Mouse (Mus musculus): Measurements from ENCODE around the gene Cryzl2. TPM values are rescaled to one million over a fixed set of nuclear protein-coding genes. Genes with fewer than 3 reads are reported as not detected.

Cryzl2 gene
- total and polyA plus RNA-seq, 3 experiments, result 8.4 to 15.2 (median 9.5) TPM

DNA sequence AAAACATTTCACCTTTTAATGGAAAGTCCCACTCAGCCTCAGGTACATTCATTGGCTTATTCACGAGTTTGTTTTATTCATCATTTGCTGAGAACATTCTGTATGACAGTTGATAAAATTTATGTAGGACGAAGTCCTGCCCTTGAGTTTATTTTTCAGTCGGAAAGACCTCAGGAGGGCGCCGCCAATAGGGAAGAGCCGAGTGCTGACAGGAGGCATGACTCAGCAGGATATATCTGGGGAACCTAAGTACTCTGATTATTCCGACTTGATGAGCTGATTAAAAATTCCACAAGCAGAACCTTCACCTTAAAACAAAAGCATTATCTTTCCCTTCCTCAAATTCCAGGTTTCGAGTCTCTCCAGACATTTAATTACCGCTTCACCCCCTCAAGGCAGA lies 21.7 kb downstream of the Cryzl2 start:
- intact Hi-C loops (cut with DNase I), result no loop called here
- Histone ChIP-seq H3K4me1 (ENCODE audit: control insufficient read depth, insufficient read depth, low read length) (no peaks in the 10 kb centered on the region), H3K4me3 (no peak overlapping the region), H3K36me3 (ENCODE audit: control insufficient read depth, insufficient read depth, low read length) (no peaks in the 10 kb centered on the region), H3K79me2 (replicated peaks; ENCODE audit: control insufficient read depth, insufficient read depth, low read length) (no peaks in the 10 kb centered on the region), H3K9ac (ENCODE audit: low read depth, low read length) (no peak overlapping the region), H3K27ac (no peak overlapping the region), H3K27me3 (ENCODE audit: control insufficient read depth, insufficient read depth, low read length) (no peaks in the 10 kb centered on the region)
- DNase-seq, result no peak
- WGBS, result 33% methylated on average over 9 of the region's 9 CpGs
- no peak for TF ChIP-seq POLR2A (IDR thresholded peaks at IDR 0.05; ENCODE audit: insufficient read depth, low read depth, low read length)
- no peak for TF ChIP-seq EP300 (IDR thresholded peaks at IDR 0.05; ENCODE audit: insufficient read depth, low read depth, low read length)
- TF ChIP-seq CTCF (IDR thresholded peaks at IDR 0.05), result no peak

- Histone ChIP-seq H3K36me3 (ENCODE audit: control insufficient read depth, insufficient read depth, low read length) (no peaks in the 10 kb centered on the region), H3K27me3 (ENCODE audit: control insufficient read depth, insufficient read depth, low read length) (no peaks in the 10 kb centered on the region), H3K4me3 (no peak overlapping the region), H3K4me1 (ENCODE audit: control insufficient read depth, insufficient read depth, low read length) (no peaks in the 10 kb centered on the region), H3K79me2 (replicated peaks; ENCODE audit: control insufficient read depth, insufficient read depth, low read length) (no peaks in the 10 kb centered on the region), H3K9ac (ENCODE audit: low read depth, low read length) (no peak overlapping the region), H3K27ac (no peak overlapping the region)
- no peak for DNase-seq
- intact Hi-C loops (cut with DNase I), result no loop called here
- TF ChIP-seq CTCF (IDR thresholded peaks at IDR 0.05) (no peak), POLR2A (IDR thresholded peaks at IDR 0.05; ENCODE audit: insufficient read depth, low read depth, low read length) (no peak), EP300 (IDR thresholded peaks at IDR 0.05; ENCODE audit: insufficient read depth, low read depth, low read length) (no peak)
- WGBS, result 77% methylated on average over 3 of the region's 3 CpGs
These were observed 22.5 kb downstream of the Cryzl2 start for GRCm38 (mm10) chr1:157480901-157481300.

DNA sequence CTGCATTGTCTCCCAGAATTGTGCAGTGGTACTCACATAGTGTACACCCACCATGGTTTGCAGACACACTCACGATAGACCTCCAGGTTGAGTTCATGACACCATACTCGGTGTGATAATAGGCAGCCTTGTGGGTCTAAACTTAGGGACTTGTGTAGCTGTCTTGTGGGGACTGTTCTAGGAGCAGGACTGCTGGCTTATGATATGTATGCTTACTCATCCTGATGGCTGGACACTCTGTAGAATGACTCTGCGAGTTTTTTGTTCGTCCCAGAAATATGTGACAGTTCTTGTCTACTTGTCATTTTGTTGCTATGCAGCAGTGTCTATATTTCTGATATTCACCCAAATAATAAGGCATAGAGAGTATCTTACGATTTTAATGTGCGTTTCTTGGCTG lies 23.3 kb downstream of the Cryzl2 start:
- WGBS, result 89% methylated on average over 6 of the region's 6 CpGs
- intact Hi-C loops (cut with DNase I), result no loop called here
- TF ChIP-seq POLR2A (IDR thresholded peaks at IDR 0.05; ENCODE audit: insufficient read depth, low read depth, low read length) (no peak), CTCF (IDR thresholded peaks at IDR 0.05) (no peak), EP300 (IDR thresholded peaks at IDR 0.05; ENCODE audit: insufficient read depth, low read depth, low read length) (no peak)
- no peaks in the 10 kb centered on the region for H3K79me2 ChIP-seq (replicated peaks; ENCODE audit: control insufficient read depth, insufficient read depth, low read length)
- DNase-seq, result no peak
- H3K27ac ChIP-seq, result no peak overlapping the region
- no peaks in the 10 kb centered on the region for H3K36me3 ChIP-seq (ENCODE audit: control insufficient read depth, insufficient read depth, low read length)
- H3K9ac ChIP-seq (ENCODE audit: low read depth, low read length), result no peak overlapping the region
- H3K27me3 ChIP-seq (ENCODE audit: control insufficient read depth, insufficient read depth, low read length), result no peaks in the 10 kb centered on the region
- no peaks in the 10 kb centered on the region for H3K4me1 ChIP-seq (ENCODE audit: control insufficient read depth, insufficient read depth, low read length)
- no peak overlapping the region for H3K4me3 ChIP-seq

GRCm38 (mm10) chr1:157484161-157484560 lies 25.8 kb downstream of the Cryzl2 start:
- Histone ChIP-seq H3K79me2 (replicated peaks; ENCODE audit: control insufficient read depth, insufficient read depth, low read length) (no peaks in the 10 kb centered on the region), H3K9ac (ENCODE audit: low read depth, low read length) (no peak overlapping the region), H3K27ac (no peak overlapping the region), H3K4me3 (no peak overlapping the region), H3K27me3 (ENCODE audit: control insufficient read depth, insufficient read depth, low read length) (no peaks in the 10 kb centered on the region), H3K4me1 (ENCODE audit: control insufficient read depth, insufficient read depth, low read length) (no peaks in the 10 kb centered on the region), H3K36me3 (ENCODE audit: control insufficient read depth, insufficient read depth, low read length) (no peaks in the 10 kb centered on the region)
- DNase-seq, result no peak
- WGBS, result 84% methylated on average over 4 of the region's 4 CpGs
- TF ChIP-seq POLR2A (IDR thresholded peaks at IDR 0.05; ENCODE audit: insufficient read depth, low read depth, low read length) (no peak), CTCF (IDR thresholded peaks at IDR 0.05) (no peak), EP300 (IDR thresholded peaks at IDR 0.05; ENCODE audit: insufficient read depth, low read depth, low read length) (no peak)
- intact Hi-C loops (cut with DNase I), result no loop called here

- no peak for DNase-seq
- peaks cover 6% of the 10 kb centered on the region for H3K27me3 ChIP-seq (ENCODE audit: control insufficient read depth, insufficient read depth, low read length)
- no peaks in the 10 kb centered on the region for H3K36me3 ChIP-seq (ENCODE audit: control insufficient read depth, insufficient read depth, low read length)
- H3K27ac ChIP-seq, result no peak overlapping the region
- no peak for TF ChIP-seq CTCF (IDR thresholded peaks at IDR 0.05)
- no peak for TF ChIP-seq EP300 (IDR thresholded peaks at IDR 0.05; ENCODE audit: insufficient read depth, low read depth, low read length)
- TF ChIP-seq POLR2A (IDR thresholded peaks at IDR 0.05; ENCODE audit: insufficient read depth, low read depth, low read length), result no peak
- H3K4me3 ChIP-seq, result no peak overlapping the region
- no peak overlapping the region for H3K9ac ChIP-seq (ENCODE audit: low read depth, low read length)
- no peaks in the 10 kb centered on the region for H3K4me1 ChIP-seq (ENCODE audit: control insufficient read depth, insufficient read depth, low read length)
- H3K79me2 ChIP-seq (replicated peaks; ENCODE audit: control insufficient read depth, insufficient read depth, low read length), result 0 out of 2 replicates have a peak, but pooled peaks cover 3% of the 10 kb centered on the region
- WGBS, result 84% methylated on average over 1 of the region's 1 CpGs
- intact Hi-C loops (cut with DNase I), result no loop called here
These were observed 42.3 kb downstream of the Cryzl2 start for GRCm38 (mm10) chr1:157500657-157501056.

DNA sequence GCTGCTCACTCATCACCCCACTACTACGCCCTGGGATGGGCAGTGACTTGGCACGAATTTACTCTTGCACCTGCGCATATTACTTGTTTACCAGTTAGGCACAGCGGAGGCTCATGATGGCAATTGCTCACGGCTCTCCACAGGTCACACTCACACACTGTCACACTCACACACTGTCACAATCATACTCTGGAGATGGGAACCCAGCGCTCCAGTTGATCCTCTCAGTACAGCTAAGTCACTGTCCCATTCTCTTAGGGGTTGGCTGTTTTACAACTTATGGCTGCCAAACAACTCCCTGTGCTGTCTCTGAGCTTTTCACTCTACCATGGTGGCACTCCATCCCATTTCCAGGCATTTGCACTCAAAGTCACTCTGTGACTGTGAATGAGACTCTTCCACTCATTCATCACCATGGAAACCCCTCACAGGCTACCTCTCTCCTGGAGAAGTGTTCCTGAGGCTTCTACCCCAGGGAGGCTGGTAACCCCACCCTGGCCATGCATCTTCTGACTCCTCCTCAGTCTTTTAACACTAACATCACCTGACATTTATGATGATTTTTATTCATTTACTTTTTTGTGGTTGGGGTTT lies 43.1 kb downstream of the Cryzl2 start:
- H3K36me3 ChIP-seq (ENCODE audit: control insufficient read depth, insufficient read depth, low read length), result no peaks in the 10 kb centered on the region
- no peak overlapping the region for H3K9ac ChIP-seq (ENCODE audit: low read depth, low read length)
- intact Hi-C loops (cut with DNase I), result no loop called here
- H3K27ac ChIP-seq, result no peak overlapping the region
- WGBS, result 88% methylated on average over 6 of the region's 6 CpGs
- H3K4me3 ChIP-seq, result no peak overlapping the region
- H3K79me2 ChIP-seq (replicated peaks; ENCODE audit: control insufficient read depth, insufficient read depth, low read length), result 0 out of 2 replicates have a peak, but pooled peaks cover 3% of the 10 kb centered on the region
- no peak for DNase-seq
- TF ChIP-seq CTCF (IDR thresholded peaks at IDR 0.05), result no peak
- TF ChIP-seq POLR2A (IDR thresholded peaks at IDR 0.05; ENCODE audit: insufficient read depth, low read depth, low read length), result no peak
- no peak for TF ChIP-seq EP300 (IDR thresholded peaks at IDR 0.05; ENCODE audit: insufficient read depth, low read depth, low read length)
- peaks cover 6% of the 10 kb centered on the region for H3K27me3 ChIP-seq (ENCODE audit: control insufficient read depth, insufficient read depth, low read length)
- no peaks in the 10 kb centered on the region for H3K4me1 ChIP-seq (ENCODE audit: control insufficient read depth, insufficient read depth, low read length)
